Mouse (Mus musculus) midbrain, embryonic 14.5 days (tissue): ENCODE measurements around the gene Dtl. TPM values are rescaled to one million over a fixed set of nuclear protein-coding genes. Genes with fewer than 3 reads are reported as not detected.

Source experiments
- ATAC-seq: fragments of 200-750 bp; cut with Nextera tagmentation; 2 replicates; pipeline ENCODE4 v1.8.0; 2017; ENCODE audit warnings: moderate number of reproducible peaks, moderate library complexity; ENCODE audit not compliant: low FRiP score, low TSS enrichment
- DNase-seq: peaks from one replicate; pipeline ENCODE4 v3.0.0-alpha.2; 2015
- H3K27ac ChIP-seq: fragments of 300-500 bp; sonication (generic); replicated peaks from 2 replicates; pipeline ENCODE4 v1.5.1; 2014; ENCODE audit warnings: mild to moderate bottlenecking, low read depth, low read length, moderate library complexity
- H3K27me3 ChIP-seq: fragments of 300-500 bp; sonication (generic); 2 replicates; pipeline ENCODE4 v1.6.1; 2014; ENCODE audit warnings: low read length, control low read depth, mixed read lengths; ENCODE audit not compliant: control insufficient read depth, insufficient read depth
- H3K36me3 ChIP-seq: fragments of 300-500 bp; sonication (generic); 2 replicates; pipeline ENCODE4 v1.6.1; 2014; ENCODE audit warnings: low read length, control low read depth; ENCODE audit not compliant: control insufficient read depth, insufficient read depth
- H3K4me1 ChIP-seq: fragments of 300-500 bp; sonication (generic); 2 replicates; pipeline ENCODE4 v1.6.1; 2014; ENCODE audit warnings: mild to moderate bottlenecking, antibody characterized with exemption, low read length, control low read depth; ENCODE audit not compliant: control insufficient read depth, insufficient read depth
- H3K4me2 ChIP-seq: fragments of 300-500 bp; sonication (generic); 2 replicates; pipeline ENCODE4 v1.6.1; 2014; ENCODE audit warnings: mild to moderate bottlenecking, low read length, moderate library complexity
- H3K4me3 ChIP-seq: fragments of 300-500 bp; sonication (generic); replicated peaks from 2 replicates; pipeline ENCODE4 v1.5.1; 2014; ENCODE audit warnings: low read depth, low read length
- H3K9ac ChIP-seq: fragments of 300-500 bp; sonication (generic); replicated peaks from 2 replicates; pipeline ENCODE4 v1.6.1; 2014; ENCODE audit warnings: mild to moderate bottlenecking, low read length, moderate library complexity
- H3K9me3 ChIP-seq: fragments of 300-500 bp; sonication (generic); 2 replicates; pipeline ENCODE4 v1.6.1; 2016; ENCODE audit warnings: low read length, control low read depth, mixed read lengths; ENCODE audit not compliant: control insufficient read depth
- WGBS: fragments of 180-500 bp; shearing (Covaris S2); extraction: QIAGEN DNeasy Blood & Tissue Kit; methylation state at CpG from one replicate; pipeline ENCODE4 v1.1.7; 2014; 5-methylcytosine and 5-hydroxymethylcytosine counted together
- polyA plus RNA-seq: library from polyadenylated mRNA; unstranded; fragments of >200 nt; fragmentation: Nextera tagmentation; extraction: Ambion mirVana; gene quantifications from 2 replicates; pipeline ENCODE4 v1.2.1, GENCODE M21; 2014

Dtl gene
- polyA plus RNA-seq, 1 experiment from 2014 or later, result 10.4 TPM

DNA sequence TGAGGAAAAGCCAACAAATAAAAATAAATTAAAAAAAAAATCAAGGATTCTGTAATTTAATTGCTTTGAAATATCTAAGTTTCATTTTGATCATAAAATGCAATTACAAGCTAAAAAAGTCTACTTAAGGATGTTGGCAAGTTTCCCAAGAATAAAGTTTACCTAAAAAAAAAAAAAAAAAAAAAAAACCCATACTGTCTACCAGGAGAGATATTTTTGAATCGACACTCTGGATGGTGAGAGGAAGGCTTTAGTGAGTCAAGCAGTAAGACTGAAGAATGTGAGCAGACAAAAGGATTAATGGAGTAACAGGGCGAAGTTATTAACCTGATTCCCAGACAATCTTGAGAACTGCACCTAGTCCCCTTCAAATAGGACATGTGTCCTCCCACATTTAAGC, 35.0 kb downstream of the Dtl start:
- no peak for ATAC-seq
- 0 out of 2 replicates have a peak, but pooled peaks cover 4% of the 10 kb centered on the region for H3K36me3 ChIP-seq
- H3K27me3 ChIP-seq, result no peaks in the 10 kb centered on the region
- no peak overlapping the region for H3K9ac ChIP-seq
- no peaks in the 10 kb centered on the region for H3K4me1 ChIP-seq
- DNase-seq, result no peak
- H3K4me3 ChIP-seq, result no peak overlapping the region
- 81% methylated on average over 2 of the region's 2 CpGs for WGBS
- no peaks in the 10 kb centered on the region for H3K9me3 ChIP-seq
- H3K27ac ChIP-seq, result no peak overlapping the region
- H3K4me2 ChIP-seq, result no peak overlapping the region

DNA sequence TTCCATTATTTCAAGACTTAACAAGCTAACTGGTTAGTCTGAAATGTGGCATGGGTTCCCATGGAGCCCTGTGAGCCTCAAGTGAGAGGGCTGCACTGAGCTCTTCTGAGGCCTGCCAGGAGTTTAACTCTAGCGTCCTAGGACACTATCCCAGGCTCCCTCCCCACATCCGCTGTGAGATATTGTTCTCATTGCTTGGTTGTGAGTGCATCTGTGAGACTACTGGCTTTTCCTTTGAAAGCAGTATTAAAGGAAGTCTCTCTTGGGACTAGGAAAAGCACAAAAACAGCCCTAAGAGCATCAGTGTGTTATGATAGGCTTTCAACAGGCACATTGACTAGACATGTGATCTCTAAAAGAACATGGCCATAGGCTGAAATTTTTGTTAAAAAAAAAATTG, 40.4 kb downstream of the Dtl start:
- no peaks in the 10 kb centered on the region for H3K4me1 ChIP-seq
- 52% methylated on average over 2 of the region's 2 CpGs for WGBS
- H3K27me3 ChIP-seq, result no peaks in the 10 kb centered on the region
- H3K27ac ChIP-seq, result no peak overlapping the region
- DNase-seq (no peak), ATAC-seq (no peak)
- H3K9ac ChIP-seq, result no peak overlapping the region
- H3K4me3 ChIP-seq, result no peak overlapping the region
- no peaks in the 10 kb centered on the region for H3K9me3 ChIP-seq
- H3K4me2 ChIP-seq, result no peak overlapping the region
- no peaks in the 10 kb centered on the region for H3K36me3 ChIP-seq

GRCm38 (mm10) chr1:191531023-191531422, 44.3 kb downstream of the Dtl start:
- Histone ChIP-seq H3K4me3 (no peak overlapping the region), H3K9ac (no peak overlapping the region), H3K27me3 (no peaks in the 10 kb centered on the region), H3K4me2 (no peak overlapping the region), H3K36me3 (no peaks in the 10 kb centered on the region), H3K9me3 (no peaks in the 10 kb centered on the region), H3K4me1 (no peaks in the 10 kb centered on the region), H3K27ac (no peak overlapping the region)
- ATAC-seq (no peak), DNase-seq (no peak)
- WGBS, result 66% methylated on average over 1 of the region's 1 CpGs

GRCm38 (mm10) chr1:191529406-191529805, 45.9 kb downstream of the Dtl start:
- Histone ChIP-seq H3K36me3 (no peaks in the 10 kb centered on the region), H3K9ac (no peak overlapping the region), H3K9me3 (no peaks in the 10 kb centered on the region), H3K4me1 (no peaks in the 10 kb centered on the region), H3K4me3 (no peak overlapping the region), H3K4me2 (no peak overlapping the region), H3K27ac (no peak overlapping the region), H3K27me3 (no peaks in the 10 kb centered on the region)
- 89% methylated on average over 2 of the region's 2 CpGs for WGBS
- ATAC-seq (no peak), DNase-seq (no peak)

DNA sequence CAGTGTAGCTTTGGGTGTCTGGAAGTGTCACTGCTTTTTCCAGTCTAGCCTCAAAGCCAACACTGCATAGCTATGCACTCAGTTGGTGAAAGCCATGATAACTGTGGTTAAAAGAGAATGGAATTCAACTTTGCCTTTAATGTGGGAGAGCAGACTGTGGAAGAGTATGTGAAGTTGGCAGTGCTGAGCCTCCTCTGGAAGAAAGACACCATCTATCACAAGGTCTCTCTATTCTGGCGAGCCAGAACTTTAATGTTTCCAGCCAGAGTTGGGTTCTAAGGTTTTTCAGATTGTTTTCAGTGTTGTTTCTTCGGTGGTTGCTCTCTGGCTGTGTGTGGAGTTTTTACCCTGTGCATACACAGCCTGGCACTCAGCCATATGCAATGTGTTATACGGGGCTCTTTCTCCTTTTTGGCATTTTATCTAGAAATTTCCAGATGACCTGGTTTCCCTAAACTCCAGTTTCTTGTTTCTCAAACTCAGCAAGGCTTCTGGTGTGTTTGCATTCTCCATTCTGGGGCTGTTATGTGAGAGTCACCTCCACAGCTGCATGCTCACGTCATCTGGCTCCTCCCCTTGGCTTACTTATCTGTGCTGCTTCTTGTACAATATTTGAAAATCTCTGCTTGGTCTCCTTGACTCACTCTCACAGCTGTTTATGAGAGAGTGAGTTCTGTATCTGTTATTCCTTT, 47.3 kb downstream of the Dtl start:
- Histone ChIP-seq H3K27ac (no peak overlapping the region), H3K9ac (no peak overlapping the region), H3K4me3 (no peak overlapping the region), H3K27me3 (no peaks in the 10 kb centered on the region), H3K4me1 (no peaks in the 10 kb centered on the region), H3K9me3 (no peaks in the 10 kb centered on the region), H3K36me3 (no peaks in the 10 kb centered on the region), H3K4me2 (no peak overlapping the region)
- ATAC-seq (no peak), DNase-seq (no peak)
- 78% methylated on average over 4 of the region's 4 CpGs for WGBS

DNA sequence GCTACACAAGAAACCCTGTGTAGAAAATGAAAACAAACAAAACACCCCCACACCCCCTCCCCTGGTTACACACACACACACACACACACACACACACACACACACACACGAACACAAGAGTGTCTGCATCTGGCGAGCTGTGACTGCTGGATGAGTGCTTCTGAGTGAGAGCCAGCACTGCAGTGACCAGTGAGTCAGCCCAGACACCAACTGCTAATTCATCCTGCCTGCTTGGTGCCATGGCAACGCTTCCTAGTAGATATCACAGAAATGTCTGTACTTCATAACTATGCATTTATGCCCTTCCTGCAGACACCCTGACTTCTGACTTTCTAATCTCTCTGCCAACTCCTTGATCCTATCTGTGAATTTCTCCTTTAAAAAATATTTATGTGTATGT, 48.3 kb downstream of the Dtl start:
- no peaks in the 10 kb centered on the region for H3K4me1 ChIP-seq
- DNase-seq (peak; percentile 14), ATAC-seq (no peak)
- no peak overlapping the region for H3K9ac ChIP-seq
- H3K27me3 ChIP-seq, result no peaks in the 10 kb centered on the region
- no peaks in the 10 kb centered on the region for H3K9me3 ChIP-seq
- no peak overlapping the region for H3K27ac ChIP-seq
- no peaks in the 10 kb centered on the region for H3K36me3 ChIP-seq
- H3K4me3 ChIP-seq, result no peak overlapping the region
- 78% methylated on average over 3 of the region's 3 CpGs for WGBS
- no peak overlapping the region for H3K4me2 ChIP-seq

DNA sequence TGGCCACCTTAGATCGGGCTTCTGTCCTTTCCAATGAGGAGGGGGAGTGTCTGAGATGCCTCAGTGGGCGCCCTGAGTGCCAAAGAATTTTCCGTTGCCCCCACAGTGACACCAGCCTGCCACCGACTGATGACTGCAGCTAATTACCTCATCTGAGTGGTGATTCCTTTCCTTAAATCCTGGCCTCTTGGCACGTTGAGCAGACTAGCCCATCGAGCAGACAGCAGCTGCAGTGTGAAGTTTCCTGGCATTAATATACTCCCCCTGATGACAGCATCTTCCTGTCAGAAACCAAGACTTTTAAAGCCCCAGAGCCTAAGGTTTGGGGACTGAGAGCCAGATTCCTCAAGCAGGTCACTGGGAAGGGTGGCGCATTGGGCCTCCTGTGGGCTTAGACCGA, 53.9 kb downstream of the Dtl start:
- DNase-seq (no peak), ATAC-seq (no peak)
- H3K27ac ChIP-seq, result no peak overlapping the region
- H3K9me3 ChIP-seq, result no peaks in the 10 kb centered on the region
- no peak overlapping the region for H3K4me3 ChIP-seq
- WGBS, result 84% methylated on average over 8 of the region's 8 CpGs
- H3K4me1 ChIP-seq, result no peaks in the 10 kb centered on the region
- no peaks in the 10 kb centered on the region for H3K27me3 ChIP-seq
- no peak overlapping the region for H3K4me2 ChIP-seq
- H3K36me3 ChIP-seq, result no peaks in the 10 kb centered on the region
- H3K9ac ChIP-seq, result no peak overlapping the region

DNA sequence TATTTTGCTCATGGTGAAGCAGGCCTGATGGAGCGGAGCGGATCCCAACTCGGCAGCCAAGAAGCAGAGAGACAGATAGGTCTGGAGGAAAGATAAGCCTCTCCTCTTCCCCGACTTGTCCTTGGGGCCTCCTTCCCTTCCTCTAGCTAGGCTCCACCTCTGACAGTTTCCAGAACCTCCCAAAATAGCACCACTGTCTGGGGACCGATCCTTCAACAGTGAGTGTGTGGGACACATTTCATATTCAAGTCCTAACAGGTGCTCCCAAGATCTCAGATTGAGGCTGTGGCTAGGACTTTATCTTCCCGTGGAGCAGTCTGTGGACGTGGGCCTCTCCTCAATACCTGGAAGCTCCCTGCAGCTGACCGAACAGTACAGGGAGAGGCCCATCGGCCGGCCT, 54.7 kb downstream of the Dtl start:
- Histone ChIP-seq H3K36me3 (no peaks in the 10 kb centered on the region), H3K9ac (no peak overlapping the region), H3K27me3 (no peaks in the 10 kb centered on the region), H3K4me1 (no peaks in the 10 kb centered on the region), H3K4me3 (no peak overlapping the region), H3K4me2 (no peak overlapping the region), H3K9me3 (no peaks in the 10 kb centered on the region), H3K27ac (no peak overlapping the region)
- no peak for DNase-seq
- WGBS, result 90% methylated on average over 10 of the region's 10 CpGs
- no peak for ATAC-seq

DNA sequence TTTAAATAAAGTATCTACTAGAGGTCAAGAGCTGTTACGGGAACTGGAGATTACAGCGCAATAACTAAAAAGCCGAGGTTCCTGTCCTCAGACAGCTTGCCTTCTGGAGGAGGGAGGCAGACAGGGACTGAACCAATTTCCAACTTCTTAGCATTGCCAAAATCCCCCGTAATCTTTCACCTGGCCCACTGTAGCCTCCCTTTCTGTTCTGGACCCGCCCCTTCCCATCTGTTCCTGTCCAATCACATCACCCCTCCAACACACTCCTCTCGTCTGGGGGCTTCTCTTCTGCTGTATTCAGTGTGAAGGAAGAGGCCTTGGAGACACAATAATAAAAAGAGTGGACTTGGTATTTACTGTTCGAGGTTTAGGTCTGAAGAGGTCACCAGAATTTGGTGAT, 55.1 kb downstream of the Dtl start:
- no peak overlapping the region for H3K4me3 ChIP-seq
- 83% methylated on average over 7 of the region's 7 CpGs for WGBS
- no peaks in the 10 kb centered on the region for H3K4me1 ChIP-seq
- DNase-seq (no peak), ATAC-seq (no peak)
- H3K27me3 ChIP-seq, result no peaks in the 10 kb centered on the region
- H3K9me3 ChIP-seq, result no peaks in the 10 kb centered on the region
- no peak overlapping the region for H3K9ac ChIP-seq
- no peaks in the 10 kb centered on the region for H3K36me3 ChIP-seq
- H3K4me2 ChIP-seq, result no peak overlapping the region
- no peak overlapping the region for H3K27ac ChIP-seq
